Mouse (Mus musculus) heart, adult 2 months (tissue): ENCODE data around the gene 1700061G19Rik. TPM values are rescaled to one million over a fixed set of nuclear protein-coding genes. Genes with fewer than 3 reads are reported as not detected.
"Not testable (repeated sequence)": the region's sequence is repeated elsewhere in the genome, so short reads cannot be mapped to it uniquely, and the experiment has no call there.

ENCODE experiments used
- DNase-seq, 2 experiments: peaks; one replicate each; pipeline ENCODE4 v3.0.0; 2021
- H3K27ac ChIP-seq: fragments of 200-600 bp; 2 replicates; pipeline ENCODE4 v1.8.1; 2022
- H3K27me3 ChIP-seq: fragments of 200-500 bp; 2 replicates; pipeline ENCODE4 v1.6.1; 2012; ENCODE audit warnings: mild to moderate bottlenecking, low read length, inconsistent platforms, mixed read lengths; ENCODE audit not compliant: control insufficient read depth, insufficient read depth
- H3K36me3 ChIP-seq: fragments of 200-500 bp; 2 replicates; pipeline ENCODE4 v1.6.1; 2012; ENCODE audit warnings: low read length, inconsistent platforms; ENCODE audit not compliant: control insufficient read depth, insufficient read depth
- H3K4me1 ChIP-seq: fragments of 200-500 bp; 2 replicates; pipeline ENCODE4 v1.6.1; 2011; ENCODE audit warnings: low read length; ENCODE audit not compliant: control insufficient read depth, insufficient read depth
- H3K4me3 ChIP-seq: fragments of 200-600 bp; 2 replicates; pipeline ENCODE4 v1.8.1; 2022
- H3K79me2 ChIP-seq: fragments of 200-500 bp; replicated peaks from 2 replicates; pipeline ENCODE4 v1.6.1; 2012; ENCODE audit warnings: mild to moderate bottlenecking, inconsistent platforms, low read length, moderate library complexity, mixed read lengths; ENCODE audit not compliant: control insufficient read depth, insufficient read depth
- H3K9ac ChIP-seq: fragments of 200-500 bp; 2 replicates; pipeline ENCODE4 v1.6.1; 2012; ENCODE audit warnings: low read depth, mild to moderate bottlenecking, control low read depth, inconsistent platforms, low read length, mixed read lengths
- CTCF ChIP-seq: fragments of 200-600 bp; IDR thresholded peaks from 2 replicates; pipeline ENCODE4 v1.8.1; 2022; ENCODE audit warnings: antibody characterized with exemption, mild to moderate bottlenecking, moderate library complexity
- EP300 ChIP-seq: fragments of 200-500 bp; IDR thresholded peaks from 2 replicates; pipeline ENCODE4 v1.6.1; 2011; ENCODE audit warnings: low read depth, low read length, control low read depth; ENCODE audit not compliant: insufficient read depth
- POLR2A ChIP-seq: fragments of 200-500 bp; IDR thresholded peaks from 2 replicates; pipeline ENCODE4 v1.6.1; 2011; ENCODE audit warnings: mild to moderate bottlenecking, low read depth, low read length, control low read depth; ENCODE audit not compliant: insufficient read depth
- WGBS: fragments of 180-500 bp; shearing (Covaris S2); methylation state at CpG from one replicate; pipeline ENCODE4 v1.1.7; 2018; 5-methylcytosine and 5-hydroxymethylcytosine counted together
- intact Hi-C: fragments of 180-260 bp; cut with DNase I; formaldehyde crosslinking; loops from one replicate; pipeline ENCODE4 v1.15.1; 2025
- polyA plus RNA-seq: library from polyadenylated mRNA; depleted of rRNA; stranded (reverse); fragments of >200 nt; gene quantifications from 2 replicates; pipeline ENCODE4 v1.2.3, GENCODE M21; 2012
- total RNA-seq, 2 experiments: library from RNA; stranded (reverse); gene quantifications; 2 replicates each; pipeline ENCODE4 v1.2.3; 2021

The 1700061G19Rik gene
- total and polyA plus RNA-seq, 3 experiments: 0.04 TPM; not detected in 2

- no peak for DNase-seq
- H3K4me3 ChIP-seq: no peak overlapping the region
- H3K27me3 ChIP-seq: no peaks in the 10 kb centered on the region
- no peaks in the 10 kb centered on the region; the same call in 1 of the 2 replicates for H3K79me2 ChIP-seq
- TF ChIP-seq CTCF: no peak
- no peak for TF ChIP-seq EP300
- TF ChIP-seq POLR2A: no peak
- intact Hi-C loops: no loop called here
- H3K9ac ChIP-seq: no peak overlapping the region
- no peak overlapping the region for H3K27ac ChIP-seq
- no peaks in the 10 kb centered on the region for H3K36me3 ChIP-seq
- 0 out of 2 replicates have a peak, but pooled peaks cover 1% of the 10 kb centered on the region for H3K4me1 ChIP-seq
- WGBS: 81% methylated on average over 5 of the region's 5 CpGs
These were observed 27.4 kb downstream of the 1700061G19Rik start for GRCm38 (mm10) chr17:56902698-56903097.

- Histone ChIP-seq H3K4me1 (0 out of 2 replicates have a peak, but pooled peaks cover 2% of the 10 kb centered on the region), H3K36me3 (no peaks in the 10 kb centered on the region), H3K79me2 (no peaks in the 10 kb centered on the region; the same call in 1 of the 2 replicates), H3K4me3 (no peak overlapping the region), H3K9ac (no peak overlapping the region), H3K27me3 (no peaks in the 10 kb centered on the region), H3K27ac (no peak overlapping the region)
- 93% methylated on average over 3 of the region's 3 CpGs for WGBS
- TF ChIP-seq CTCF: no peak
- no peak for TF ChIP-seq POLR2A
- TF ChIP-seq EP300: no peak
- DNase-seq: no peak
- intact Hi-C loops: no loop called here
These were observed 30.9 kb downstream of the 1700061G19Rik start for GRCm38 (mm10) chr17:56906166-56906565.

- Histone ChIP-seq H3K4me3 (no peak overlapping the region), H3K4me1 (0 out of 2 replicates have a peak, but pooled peaks cover 2% of the 10 kb centered on the region), H3K27ac (no peak overlapping the region), H3K79me2 (no peaks in the 10 kb centered on the region; the same call in 1 of the 2 replicates), H3K36me3 (no peaks in the 10 kb centered on the region), H3K9ac (no peak overlapping the region), H3K27me3 (no peaks in the 10 kb centered on the region)
- TF ChIP-seq CTCF (no peak), EP300 (no peak), POLR2A (no peak)
- no peak for DNase-seq
- intact Hi-C loops: no loop called here
- 88% methylated on average over 5 of the region's 5 CpGs for WGBS
These were observed 31.8 kb downstream of the 1700061G19Rik start for GRCm38 (mm10) chr17:56907096-56907495.

GRCm38 (mm10) chr17:56907887-56908286 is 32.6 kb downstream of the 1700061G19Rik start:
- Histone ChIP-seq H3K27me3 (no peaks in the 10 kb centered on the region), H3K9ac (no peak overlapping the region), H3K79me2 (no peaks in the 10 kb centered on the region; the same call in 1 of the 2 replicates), H3K27ac (no peak overlapping the region), H3K4me1 (0 out of 2 replicates have a peak, but pooled peaks cover 2% of the 10 kb centered on the region), H3K4me3 (no peak overlapping the region), H3K36me3 (no peaks in the 10 kb centered on the region)
- TF ChIP-seq CTCF (no peak), EP300 (no peak)
- peak in 1 of 2 experiments; percentile 40 for DNase-seq
- intact Hi-C loops: no loop called here
- 53% methylated on average over 9 of the region's 9 CpGs for WGBS

- H3K4me1 ChIP-seq, intact Hi-C loops, H3K27ac ChIP-seq, H3K27me3 ChIP-seq, H3K36me3 ChIP-seq, H3K79me2 ChIP-seq, H3K9ac ChIP-seq, H3K4me3 ChIP-seq, DNase-seq: not testable (repeated sequence)
- 90% methylated on average over 2 of the region's 2 CpGs for WGBS
These were observed 34.5 kb downstream of the 1700061G19Rik start for GRCm38 (mm10) chr17:56909764-56910163.

- Histone ChIP-seq H3K4me3 (no peak overlapping the region), H3K36me3 (no peaks in the 10 kb centered on the region), H3K9ac (no peak overlapping the region), H3K27ac (no peak overlapping the region), H3K4me1 (no peaks in the 10 kb centered on the region), H3K79me2 (no peaks in the 10 kb centered on the region), H3K27me3 (no peaks in the 10 kb centered on the region)
- DNase-seq: no peak
- 89% methylated on average over 3 of the region's 3 CpGs for WGBS
- intact Hi-C loops: no loop called here
- no peak for TF ChIP-seq CTCF
- TF ChIP-seq POLR2A: no peak
- no peak for TF ChIP-seq EP300
These were observed 37.7 kb downstream of the 1700061G19Rik start for GRCm38 (mm10) chr17:56913023-56913422.
